Mouse (Mus musculus): Measurements from ENCODE around the gene Shisa9.

GRCm38 (mm10) chr16:12076700-12077099, 92.8 kb downstream of the Shisa9 start:
- TF ChIP-seq POLR2A (IDR thresholded peaks at IDR 0.05; ENCODE audit: low read depth, low read length) (no peak), CTCF (IDR thresholded peaks at IDR 0.05; ENCODE audit: extremely low read depth, insufficient read depth, insufficient read length, insufficient replicate concordance) (no peak)

Data from spleen, adult 2 months (tissue).